Mouse (Mus musculus) macrophage (primary cell): ENCODE data around the gene Ldha. TPM values are rescaled to one million over a fixed set of nuclear protein-coding genes. Genes with fewer than 3 reads are reported as not detected.

Source experiments
- H3K27ac ChIP-seq: fragments of 350-480 bp; formaldehyde crosslinking; 2 replicates; pipeline ENCODE4 v1.9.0; 2021
- H3K36me3 ChIP-seq: fragments of 350-480 bp; formaldehyde crosslinking; 2 replicates; pipeline ENCODE4 v1.9.0; 2021; ENCODE audit errors: inconsistent target
- H3K4me3 ChIP-seq: fragments of 350-480 bp; formaldehyde crosslinking; 2 replicates; pipeline ENCODE4 v1.9.0; 2021; ENCODE audit errors: inconsistent target
- H3K79me2 ChIP-seq: fragments of 350-480 bp; formaldehyde crosslinking; 2 replicates; pipeline ENCODE4 v1.9.0; 2021; ENCODE audit errors: inconsistent target
- WGBS: methylation state at CpG from one replicate; pipeline ENCODE4 v1.1.7; 2026; ENCODE audit warnings: inconsistent platforms; ENCODE audit not compliant: missing documents; 5-methylcytosine and 5-hydroxymethylcytosine counted together
- polyA plus RNA-seq: library from polyadenylated mRNA; stranded (reverse); fragments of 250-400 nt; gene quantifications from 3 replicates; pipeline ENCODE4 v1.2.4, GENCODE M21; 2018; ENCODE audit warnings: inconsistent platforms

Ldha gene
- polyA plus RNA-seq, 1 experiment from 2014 or later = 417 TPM

DNA sequence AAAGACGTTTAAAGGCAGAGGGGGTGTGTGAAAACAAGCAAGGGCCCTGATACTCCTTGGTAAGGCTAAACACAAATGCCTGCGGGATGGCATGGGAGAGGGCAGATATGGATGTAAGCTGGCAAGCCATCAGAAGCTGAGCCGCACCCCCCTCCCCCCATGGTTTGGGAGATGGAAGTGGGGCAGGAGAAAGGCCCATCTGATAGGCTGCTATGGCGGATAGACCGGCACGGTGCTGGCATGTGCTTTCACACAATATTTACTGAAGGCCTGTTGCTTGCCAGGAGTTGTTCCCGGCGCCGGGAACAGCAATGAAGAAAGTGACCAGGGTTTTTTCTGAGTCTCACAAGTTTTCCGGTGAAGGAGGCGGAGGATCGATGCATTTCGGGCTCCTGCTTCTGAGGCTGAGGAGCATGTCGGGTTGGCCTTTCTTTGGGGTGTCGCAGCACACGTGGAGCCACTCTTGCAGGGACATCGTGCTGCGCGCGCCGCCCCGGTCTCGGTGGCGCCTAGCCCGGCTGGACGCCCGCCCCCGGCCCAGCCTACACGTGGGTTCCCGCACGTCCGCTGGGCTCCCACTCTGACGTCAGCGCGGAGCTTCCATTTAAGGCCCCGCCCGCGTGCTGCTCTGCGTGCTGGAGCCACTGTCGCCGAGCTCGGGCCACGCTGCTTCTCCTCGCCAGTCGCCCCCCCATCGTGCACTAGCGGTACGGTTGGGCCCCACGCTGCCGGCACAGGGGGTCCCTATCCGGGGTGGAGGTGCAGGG, 4.1 kb downstream of the Ldha start:
- under 1% methylated on average over 51 of the region's 51 CpGs for WGBS
- Histone ChIP-seq H3K4me3 (peak overlapping the region; percentile 97), H3K27ac (peak overlapping the region; percentile 92), H3K79me2 (peaks cover 46% of the 10 kb centered on the region), H3K36me3 (peaks cover 24% of the 10 kb centered on the region)

DNA sequence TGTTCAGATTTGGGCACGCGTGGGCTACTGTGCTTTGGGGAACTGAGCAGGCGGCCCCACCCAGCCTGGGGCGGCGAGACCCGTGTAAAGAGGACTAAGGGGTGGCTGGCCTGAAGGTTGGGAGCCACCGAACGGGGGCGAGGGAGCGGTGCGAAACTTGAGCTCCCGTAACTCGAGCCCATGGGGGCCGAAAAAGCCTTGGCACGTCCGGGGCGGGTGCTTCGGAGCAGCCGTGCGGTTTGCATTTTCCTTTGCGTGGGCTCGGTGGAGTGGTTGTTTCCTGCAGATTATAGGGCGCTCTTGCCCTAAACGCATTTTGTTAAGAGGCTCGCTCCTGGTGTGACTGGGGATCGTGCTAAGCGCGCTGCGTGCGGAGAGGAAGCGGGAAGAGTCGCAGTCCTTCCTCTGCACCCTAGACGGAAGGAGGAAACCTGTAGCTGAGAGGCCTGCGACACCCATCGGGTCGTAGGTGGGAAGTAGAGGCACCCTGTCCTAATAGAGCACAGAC, 4.8 kb downstream of the Ldha start:
- peaks cover 46% of the 10 kb centered on the region for H3K79me2 ChIP-seq
- H3K4me3 ChIP-seq = peak overlapping the region; percentile 97
- H3K27ac ChIP-seq = peak overlapping the region; percentile 92
- under 1% methylated on average over 36 of the region's 36 CpGs for WGBS
- peaks cover 27% of the 10 kb centered on the region for H3K36me3 ChIP-seq

DNA sequence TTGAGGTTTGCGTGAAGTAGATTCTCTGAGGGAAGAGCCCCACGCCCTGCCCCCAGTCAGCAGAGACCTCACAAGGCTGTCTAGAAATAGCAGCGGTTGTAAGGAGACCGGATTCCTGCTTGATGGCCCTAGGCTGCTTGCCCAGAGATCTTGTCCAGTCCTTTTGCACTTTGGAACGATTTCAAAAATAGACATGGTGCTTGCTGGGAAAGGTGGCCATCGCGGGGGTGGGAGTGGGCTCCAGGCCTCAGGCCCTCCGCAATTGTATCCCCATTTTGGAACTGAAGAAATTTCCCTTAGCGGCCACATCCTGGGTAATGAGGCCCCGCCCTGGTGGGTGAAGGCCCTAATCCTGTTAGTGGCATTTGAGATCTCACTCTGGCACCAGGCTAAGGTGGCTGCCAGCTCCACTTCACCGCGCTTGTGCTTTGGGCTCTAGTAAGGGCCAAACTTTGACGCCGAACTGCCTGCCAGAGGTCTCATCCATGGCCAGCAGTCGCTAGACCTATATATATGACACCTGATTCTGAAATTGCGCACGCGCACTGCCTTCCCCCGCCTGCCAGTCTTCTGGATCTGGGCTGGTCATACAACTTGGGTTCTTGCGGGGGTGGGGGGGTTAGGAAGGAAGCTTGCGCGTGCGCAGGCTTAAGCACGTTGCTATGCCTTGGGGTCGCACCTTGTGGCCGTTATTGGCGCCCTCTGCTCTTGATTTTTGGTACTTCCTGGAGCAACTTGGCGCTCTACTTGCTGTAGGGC, 5.4 kb downstream of the Ldha start:
- Histone ChIP-seq H3K27ac (peak overlapping the region; percentile 92), H3K36me3 (peaks cover 34% of the 10 kb centered on the region), H3K79me2 (peaks cover 46% of the 10 kb centered on the region), H3K4me3 (peak overlapping the region; percentile 97)
- 2% methylated on average over 28 of the region's 28 CpGs for WGBS

DNA sequence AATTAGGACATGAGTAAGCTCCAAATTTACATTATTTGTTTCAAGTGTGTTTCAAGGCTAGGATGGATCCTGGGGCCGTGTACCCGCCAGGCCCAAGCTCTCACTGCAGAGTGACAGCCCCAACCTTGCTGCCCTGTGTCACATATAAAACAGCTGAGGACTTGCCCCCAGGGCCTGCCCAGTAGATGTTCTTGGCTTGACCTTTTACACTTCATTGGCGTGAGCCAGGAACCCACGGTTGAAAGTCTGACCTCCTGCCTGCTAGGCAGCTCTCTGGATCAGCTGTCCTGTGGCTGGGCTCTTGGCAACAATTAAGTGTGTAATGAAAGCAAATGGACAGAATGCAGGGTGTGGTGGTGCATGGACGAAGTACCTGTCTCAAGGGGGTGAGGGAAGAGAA, 8.0 kb downstream of the Ldha start:
- peaks cover 46% of the 10 kb centered on the region for H3K79me2 ChIP-seq
- H3K27ac ChIP-seq = no peak overlapping the region
- H3K36me3 ChIP-seq = peaks cover 58% of the 10 kb centered on the region
- no peak overlapping the region for H3K4me3 ChIP-seq
- WGBS = 95% methylated on average over 5 of the region's 5 CpGs

DNA sequence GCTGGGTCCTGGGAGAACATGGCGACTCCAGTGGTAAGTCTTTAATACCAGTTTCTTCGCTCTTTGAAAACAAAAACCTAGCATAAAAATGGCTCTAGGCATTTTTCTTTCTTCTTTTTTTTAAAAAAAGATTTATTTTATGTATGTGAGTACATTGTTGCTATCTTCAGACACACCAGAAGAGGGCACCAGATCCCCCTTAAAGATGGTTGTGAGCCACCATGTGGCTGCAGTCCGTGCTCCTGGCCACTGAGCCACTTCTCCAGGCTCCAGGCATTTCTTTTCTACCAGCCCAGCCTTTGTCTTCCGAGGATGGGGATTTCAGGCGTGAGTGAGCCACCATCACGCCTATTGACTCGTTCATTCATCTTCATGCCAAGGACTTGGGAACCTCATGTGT, 9.8 kb downstream of the Ldha start:
- Histone ChIP-seq H3K79me2 (peaks cover 42% of the 10 kb centered on the region), H3K4me3 (no peak overlapping the region), H3K27ac (no peak overlapping the region), H3K36me3 (peaks cover 71% of the 10 kb centered on the region)
- 90% methylated on average over 7 of the region's 7 CpGs for WGBS

DNA sequence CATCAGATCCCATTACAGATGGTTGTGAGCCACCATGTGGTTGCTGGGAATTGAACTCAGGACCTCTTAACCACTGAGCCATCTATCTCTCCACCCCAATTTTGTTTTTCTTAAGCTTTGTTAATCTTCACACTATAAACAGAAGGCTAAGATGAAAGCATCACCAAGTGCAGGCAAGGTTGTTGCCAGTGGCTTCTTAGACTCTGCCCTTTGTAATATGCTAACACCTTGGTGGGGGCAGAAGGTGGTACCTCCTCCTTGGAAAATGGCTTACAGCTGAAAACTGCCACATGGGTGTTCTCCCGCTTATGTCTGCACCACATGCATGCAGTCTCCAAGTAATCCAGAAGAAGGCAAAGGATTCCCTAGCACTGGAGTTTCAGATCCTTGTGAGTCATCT, 11.4 kb downstream of the Ldha start:
- Histone ChIP-seq H3K36me3 (peaks cover 71% of the 10 kb centered on the region), H3K79me2 (peaks cover 26% of the 10 kb centered on the region), H3K4me3 (no peak overlapping the region), H3K27ac (no peak overlapping the region)
- WGBS = 89% methylated on average over 1 of the region's 1 CpGs

DNA sequence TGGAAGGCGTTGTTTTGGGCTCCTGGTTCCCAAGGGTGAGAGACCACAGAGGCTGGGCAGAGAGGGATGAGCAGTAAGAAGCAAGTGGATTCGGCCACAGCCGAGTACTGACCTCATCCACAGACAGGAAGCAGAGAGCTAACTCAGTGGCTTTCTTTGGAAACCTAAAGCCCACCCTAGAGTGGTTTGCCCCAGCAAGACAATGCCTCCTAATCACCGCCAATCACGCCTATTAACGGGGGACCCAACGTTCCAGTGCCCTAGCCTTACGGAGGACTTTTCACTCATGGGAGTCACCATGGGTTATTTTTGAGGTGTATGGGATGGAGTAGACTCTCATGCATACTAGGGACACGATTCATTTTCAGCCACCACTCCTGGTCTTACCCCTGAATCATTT, 12.1 kb downstream of the Ldha start:
- Histone ChIP-seq H3K4me3 (no peak overlapping the region), H3K27ac (no peak overlapping the region), H3K36me3 (peaks cover 65% of the 10 kb centered on the region), H3K79me2 (peaks cover 19% of the 10 kb centered on the region)
- WGBS = 97% methylated on average over 8 of the region's 9 CpGs

DNA sequence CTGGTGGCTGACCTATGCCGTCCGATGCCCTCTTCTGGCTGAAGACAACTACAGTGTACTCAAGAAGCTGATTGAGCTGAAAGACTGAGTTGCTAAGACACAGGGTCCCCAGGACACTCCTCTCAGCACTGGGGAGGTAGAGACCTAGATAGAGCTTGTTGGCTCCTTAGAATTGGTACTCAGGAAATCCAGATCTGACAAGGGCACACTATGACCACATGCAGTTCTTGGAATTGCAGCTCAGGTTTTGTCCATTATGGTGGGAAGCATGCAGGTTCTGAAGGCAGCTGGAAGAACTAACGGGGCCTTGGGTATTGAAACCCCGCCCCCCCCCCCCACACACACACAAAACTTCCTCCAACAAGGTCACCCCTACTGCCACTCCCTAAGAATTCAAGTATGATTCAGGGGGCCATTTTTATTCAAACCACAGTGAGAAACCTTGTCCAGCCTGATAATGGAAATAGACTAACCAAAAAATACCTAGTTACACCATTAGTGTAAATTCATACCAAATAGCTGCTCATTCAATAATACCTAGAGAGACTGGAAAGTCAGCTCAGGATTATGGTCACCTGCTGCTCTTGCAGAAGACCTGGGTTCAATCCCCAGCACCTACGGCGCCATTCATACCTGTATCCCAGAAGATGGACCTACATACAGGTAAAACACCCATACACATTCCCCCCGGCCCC, 14.7 kb downstream of the Ldha start:
- 91% methylated on average over 6 of the region's 7 CpGs for WGBS
- no peak overlapping the region for H3K4me3 ChIP-seq
- H3K27ac ChIP-seq = no peak overlapping the region
- no peaks in the 10 kb centered on the region for H3K79me2 ChIP-seq
- H3K36me3 ChIP-seq = peaks cover 44% of the 10 kb centered on the region

DNA sequence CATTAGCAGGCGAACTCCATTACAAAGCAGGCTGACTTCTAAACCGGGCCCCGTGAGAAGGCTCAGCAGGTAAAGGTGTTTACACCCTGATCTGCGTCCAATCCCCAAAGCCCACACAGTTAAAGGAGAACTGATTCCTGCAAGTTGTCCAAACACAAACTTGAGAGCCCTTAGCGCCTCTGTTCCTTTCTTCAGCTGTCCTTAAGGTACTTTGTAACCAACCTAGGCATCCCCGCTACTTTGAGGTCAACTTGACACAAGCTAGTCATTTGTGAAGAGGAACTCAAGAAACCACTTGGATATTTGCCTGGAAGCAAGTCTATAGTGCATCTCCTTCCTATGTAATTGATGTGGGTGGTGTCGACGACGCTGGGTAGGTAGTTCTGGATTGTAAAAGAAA, 16.2 kb downstream of the Ldha start:
- Histone ChIP-seq H3K36me3 (peaks cover 32% of the 10 kb centered on the region), H3K79me2 (no peaks in the 10 kb centered on the region), H3K4me3 (no peak overlapping the region), H3K27ac (no peak overlapping the region)
- WGBS = 54% methylated on average over 9 of the region's 9 CpGs

DNA sequence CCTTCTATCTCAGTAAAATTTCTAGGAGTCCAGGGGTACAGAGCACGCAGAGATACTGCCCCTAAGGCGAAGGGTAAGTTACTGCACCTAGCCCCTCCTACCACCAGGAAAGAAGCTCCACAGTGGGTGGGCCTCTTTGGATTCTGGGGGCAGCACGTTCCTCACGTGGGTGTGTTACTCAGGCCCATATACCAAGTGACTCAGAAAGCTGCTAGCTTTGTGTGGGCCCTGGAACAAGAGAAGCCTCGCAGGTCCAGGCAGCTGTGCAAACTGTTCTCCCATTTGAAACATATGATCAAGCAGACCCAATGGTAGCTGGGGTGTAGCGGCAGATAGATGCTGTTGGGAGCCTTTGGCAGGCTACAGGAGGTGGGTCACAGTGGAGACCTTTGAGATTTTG, 17.8 kb downstream of the Ldha start:
- Histone ChIP-seq H3K36me3 (peaks cover 16% of the 10 kb centered on the region), H3K27ac (no peak overlapping the region), H3K79me2 (no peaks in the 10 kb centered on the region), H3K4me3 (no peak overlapping the region)
- 93% methylated on average over 6 of the region's 6 CpGs for WGBS

DNA sequence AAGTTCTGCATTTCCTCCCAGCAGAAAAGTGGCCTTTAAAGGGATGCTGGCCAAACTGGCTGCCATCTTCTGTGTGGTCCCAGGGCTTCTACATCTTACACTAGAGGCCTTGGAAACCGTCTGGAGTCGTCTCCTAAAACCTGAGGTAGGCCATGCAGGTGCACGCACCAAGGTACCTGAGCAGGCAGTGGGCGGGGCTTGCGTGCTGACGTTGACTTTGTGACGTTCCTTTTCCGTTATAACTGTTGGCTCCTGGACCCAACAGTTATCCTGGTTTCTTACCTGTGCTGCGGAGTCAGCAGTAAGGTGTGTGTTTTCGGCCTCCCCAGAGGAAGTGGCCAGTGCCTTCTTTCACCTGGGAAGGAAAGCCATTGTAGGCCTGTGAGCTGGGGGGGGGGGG, 19.7 kb downstream of the Ldha start, which contains the start of gene Ldhc:
Gene Ldhc, plus strand, starts transcription at position 208 of the 400 bp plus-strand sequence.
- H3K4me3 ChIP-seq = no peak within 1 kb of the TSS
- H3K36me3 ChIP-seq = no peaks in the 10 kb centered on the region
- H3K79me2 ChIP-seq = no peaks in the 10 kb centered on the region
- no peak within 1 kb of the TSS for H3K27ac ChIP-seq
- 83% methylated on average over 8 of the region's 10 CpGs for WGBS

DNA sequence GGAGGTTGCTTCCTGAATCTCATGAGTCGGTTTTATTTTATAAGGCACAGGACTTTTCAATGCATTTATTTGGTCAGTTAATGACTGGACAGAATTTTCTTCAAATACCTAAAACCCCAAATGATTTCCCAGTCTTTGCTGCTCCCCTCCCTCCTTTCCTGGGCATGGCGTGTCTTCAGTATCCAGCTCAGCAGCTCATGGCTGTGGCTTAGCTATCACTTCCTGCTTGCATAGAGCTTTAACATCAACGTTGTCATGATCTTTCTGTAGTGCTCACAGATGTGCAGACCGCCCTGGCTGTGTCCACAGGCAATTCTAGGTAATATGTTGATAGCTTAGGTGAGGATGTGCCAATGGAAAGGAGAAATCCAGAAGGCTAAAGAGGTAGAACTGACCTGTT, 30.7 kb downstream of the Ldha start:
- WGBS = 11% methylated on average over 4 of the region's 4 CpGs
- Histone ChIP-seq H3K27ac (no peak overlapping the region), H3K36me3 (no peaks in the 10 kb centered on the region), H3K4me3 (no peak overlapping the region), H3K79me2 (no peaks in the 10 kb centered on the region)

DNA sequence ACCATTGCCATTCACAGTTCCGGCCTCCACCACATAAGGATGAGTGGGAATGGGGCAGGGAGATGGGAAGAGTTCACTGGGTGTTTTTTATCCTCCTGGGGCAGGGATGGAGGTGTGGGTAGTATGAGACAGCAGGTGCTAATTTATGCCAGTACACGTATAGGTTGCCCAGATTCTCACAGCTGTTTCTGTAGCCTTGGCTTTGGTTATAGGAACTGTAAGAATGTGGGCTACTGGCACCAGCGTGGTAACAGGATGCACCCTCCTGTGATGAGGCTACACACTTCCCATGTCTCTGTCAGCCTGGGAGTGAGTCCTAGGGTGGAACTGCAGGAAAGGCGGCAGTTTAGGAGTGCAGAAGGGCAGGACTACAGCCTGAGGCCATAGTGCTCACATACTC, 35.6 kb downstream of the Ldha start:
- 67% methylated on average over 4 of the region's 4 CpGs for WGBS
- Histone ChIP-seq H3K79me2 (no peaks in the 10 kb centered on the region), H3K27ac (no peak overlapping the region), H3K36me3 (no peaks in the 10 kb centered on the region), H3K4me3 (no peak overlapping the region)

DNA sequence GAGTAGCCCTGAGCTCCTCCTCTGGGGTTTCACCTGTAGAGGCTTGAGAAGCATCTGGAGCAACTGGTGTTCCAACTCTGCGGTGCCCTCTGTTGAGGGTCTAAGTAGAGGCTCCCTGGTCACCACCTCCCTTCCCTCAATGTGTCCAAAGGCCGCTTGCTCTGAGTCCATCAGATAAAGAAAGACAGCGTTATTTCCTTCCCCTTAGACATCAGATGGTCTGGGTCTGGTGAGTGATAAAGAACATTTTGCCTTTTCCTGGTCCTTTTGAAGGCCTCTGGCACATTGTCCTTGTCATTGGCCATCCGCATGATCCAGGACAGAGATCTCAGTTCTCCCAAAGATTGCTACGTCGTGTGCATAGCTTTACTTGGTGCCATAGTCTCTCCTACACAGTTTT, 36.0 kb downstream of the Ldha start:
- 63% methylated on average over 6 of the region's 6 CpGs for WGBS
- H3K4me3 ChIP-seq = no peak overlapping the region
- no peaks in the 10 kb centered on the region for H3K36me3 ChIP-seq
- H3K27ac ChIP-seq = no peak overlapping the region
- H3K79me2 ChIP-seq = no peaks in the 10 kb centered on the region

DNA sequence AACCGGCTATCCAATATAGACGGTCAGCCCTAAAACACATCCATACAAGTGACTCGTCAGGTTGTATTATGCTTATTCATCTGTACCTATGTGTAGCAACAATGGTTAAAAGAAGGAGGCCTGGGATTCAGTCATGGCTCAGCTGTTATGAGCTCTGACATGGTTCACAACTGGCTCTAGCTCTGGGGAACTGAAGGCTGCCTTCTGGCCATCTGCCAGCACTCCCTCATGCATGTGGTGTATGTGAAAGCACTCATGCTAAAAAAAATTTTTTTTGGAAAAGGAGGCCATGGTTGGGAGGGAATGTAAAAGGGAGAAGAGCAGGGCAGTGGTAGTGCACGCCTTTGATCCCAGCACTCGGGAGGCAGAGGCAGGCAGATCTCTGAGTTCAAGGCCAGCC, 38.6 kb downstream of the Ldha start:
- Histone ChIP-seq H3K79me2 (no peaks in the 10 kb centered on the region), H3K27ac (no peak overlapping the region), H3K36me3 (no peaks in the 10 kb centered on the region; the same call in 1 of the 2 replicates), H3K4me3 (no peak overlapping the region)
- WGBS = 95% methylated on average over 3 of the region's 5 CpGs
